Mouse (Mus musculus): ENCODE measurements around the gene Prpf18.

DNA sequence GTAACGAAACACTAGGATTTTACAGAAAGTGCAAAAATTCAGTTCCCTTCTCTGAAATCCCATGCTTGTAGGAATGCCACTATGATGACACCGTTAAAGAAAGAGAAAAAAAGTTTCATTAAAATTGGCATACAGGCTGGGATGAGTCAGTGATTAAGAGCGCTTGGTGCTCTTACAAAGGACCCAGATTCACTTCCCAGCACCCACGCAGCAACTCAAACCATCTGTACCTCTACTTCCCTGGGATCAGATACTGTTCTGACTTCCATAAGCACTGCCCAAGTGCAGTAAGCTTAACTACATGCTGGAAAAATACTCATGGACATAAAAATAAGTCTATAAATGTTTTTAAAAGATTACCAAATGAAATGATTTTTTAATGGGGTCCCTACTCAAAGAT, 34.9 kb downstream of the Prpf18 start:
- TF ChIP-seq POLR2A (IDR thresholded peaks at IDR 0.05; ENCODE audit: control insufficient read depth, low read depth, low read length), result no peak
- no peak for TF ChIP-seq CTCF (IDR thresholded peaks at IDR 0.05; ENCODE audit: control insufficient read depth, insufficient read depth, insufficient replicate concordance, low read depth, low read length)
